Mouse (Mus musculus) hindbrain, postnatal 0 days (tissue): ENCODE measurements around the gene Rrp15. TPM values are rescaled to one million over a fixed set of nuclear protein-coding genes. Genes with fewer than 3 reads are reported as not detected.
A peak's percentile ranks its signal among the peaks of the same experiment; 100 is the strongest.

Experiments
- ATAC-seq: fragments of 200-750 bp; cut with Nextera tagmentation; 2 replicates; pipeline ENCODE4 v1.8.0; 2017; ENCODE audit warnings: mild to moderate bottlenecking, moderate TSS enrichment, moderate library complexity
- DNase-seq: peaks from one replicate; pipeline ENCODE4 v3.0.0-alpha.2; 2015; ENCODE audit warnings: low spot score
- H3K27ac ChIP-seq: fragments of 300-500 bp; sonication (generic); 2 replicates; pipeline ENCODE4 v1.5.1; 2014; ENCODE audit warnings: mild to moderate bottlenecking
- H3K27me3 ChIP-seq: fragments of 300-500 bp; sonication (generic); 2 replicates; pipeline ENCODE4 v1.6.1; 2014; ENCODE audit warnings: low read length, mixed read lengths; ENCODE audit not compliant: insufficient read depth
- H3K36me3 ChIP-seq: fragments of 300-500 bp; sonication (generic); 2 replicates; pipeline ENCODE4 v1.6.1; 2014; ENCODE audit warnings: low read length, mixed read lengths; ENCODE audit not compliant: insufficient read depth
- H3K4me1 ChIP-seq: fragments of 300-500 bp; sonication (generic); 2 replicates; pipeline ENCODE4 v1.6.1; 2014; ENCODE audit warnings: antibody characterized with exemption, low read length, mixed read lengths; ENCODE audit not compliant: insufficient read depth
- H3K4me2 ChIP-seq: fragments of 300-500 bp; sonication (generic); 2 replicates; pipeline ENCODE4 v1.6.1; 2014; ENCODE audit warnings: low read depth, mild to moderate bottlenecking, low read length, moderate library complexity, mixed read lengths
- H3K4me3 ChIP-seq: fragments of 300-500 bp; sonication (generic); 2 replicates; pipeline ENCODE4 v1.5.1; 2014; ENCODE audit warnings: low read length
- H3K9ac ChIP-seq: fragments of 300-500 bp; sonication (generic); replicated peaks from 2 replicates; pipeline ENCODE4 v1.6.1; 2014; ENCODE audit warnings: mild to moderate bottlenecking, low read length, moderate library complexity, mixed read lengths
- H3K9me3 ChIP-seq: fragments of 300-500 bp; sonication (generic); 2 replicates; pipeline ENCODE4 v1.6.1; 2016; ENCODE audit warnings: low read length, mixed read lengths
- CTCF ChIP-seq: IDR thresholded peaks from 2 replicates; pipeline ENCODE4 v1.5.1; 2016; ENCODE audit warnings: antibody characterized with exemption, control low read depth, low read depth
- whole genome bisulfite sequencing: fragments of 180-500 bp; shearing (Covaris S2); extraction: QIAGEN DNeasy Blood & Tissue Kit; methylation state at CpG from one replicate; pipeline ENCODE4 v1.1.7; 2014; 5-methylcytosine and 5-hydroxymethylcytosine counted together
- polyA plus RNA-seq: library from polyadenylated mRNA; unstranded; fragments of >200 nt; fragmentation: Nextera tagmentation; extraction: Ambion mirVana; gene quantifications from 2 replicates; pipeline ENCODE4 v1.2.1, GENCODE M21; 2015
- total RNA-seq: library from RNA; depleted of rRNA; stranded (reverse); fragments of >200 nt; gene quantifications from 2 replicates; pipeline ENCODE4 v1.2.3, GENCODE M21; 2014

Gene Rrp15
- total and polyA plus RNA-seq, 2 experiments from 2014 or later: 5.4 to 22.8 TPM

DNA sequence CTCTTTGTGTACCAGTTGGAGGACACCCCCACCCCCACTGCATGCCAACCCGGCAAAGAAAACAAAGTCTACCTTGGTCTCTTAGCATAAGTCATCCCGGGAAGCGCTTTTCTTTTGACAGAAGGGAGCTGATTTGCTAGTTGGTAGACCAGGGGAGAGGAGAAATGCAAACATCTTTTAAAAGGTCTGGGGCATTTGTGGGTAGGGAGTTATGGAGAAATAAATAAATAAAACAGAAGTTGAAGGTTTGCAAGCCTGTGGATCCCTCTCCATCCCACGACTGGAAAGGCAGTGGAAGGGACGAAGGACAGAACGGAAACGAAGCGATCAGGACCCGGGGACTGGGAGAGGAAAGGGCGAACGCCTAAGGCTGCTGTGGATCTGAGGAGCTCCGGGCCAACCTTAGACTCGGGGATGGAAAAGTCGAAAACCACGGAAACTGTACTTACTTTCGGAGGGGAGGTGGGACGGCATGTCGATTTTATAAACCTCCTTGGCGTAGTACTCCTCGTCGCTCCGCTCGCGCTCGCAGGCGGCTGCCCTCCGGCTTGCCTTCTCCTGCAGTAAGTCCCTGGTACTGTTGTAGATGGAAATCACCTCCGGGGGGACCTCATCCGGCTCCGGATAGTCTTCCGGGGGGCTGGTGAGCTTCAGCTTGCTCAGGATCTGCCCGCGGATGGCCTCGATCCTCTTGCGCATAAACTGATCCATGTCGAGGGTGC lies 45.0 kb downstream of the Rrp15 start:
- ATAC-seq (peak; percentile 8; the same call in 1 of the 2 replicates), DNase-seq (peak; percentile 46)
- under 1% methylated on average over 36 of the region's 36 CpGs for WGBS
- Histone ChIP-seq H3K4me2 (peak overlapping the region; percentile 97), H3K9me3 (no peaks in the 10 kb centered on the region), H3K27ac (peak overlapping the region; percentile 46; the same call in 1 of the 2 replicates), H3K27me3 (no peaks in the 10 kb centered on the region), H3K9ac (peak overlapping the region; percentile 58), H3K36me3 (no peaks in the 10 kb centered on the region), H3K4me3 (peak overlapping the region; percentile 55), H3K4me1 (no peaks in the 10 kb centered on the region)
- TF ChIP-seq CTCF: no peak

DNA sequence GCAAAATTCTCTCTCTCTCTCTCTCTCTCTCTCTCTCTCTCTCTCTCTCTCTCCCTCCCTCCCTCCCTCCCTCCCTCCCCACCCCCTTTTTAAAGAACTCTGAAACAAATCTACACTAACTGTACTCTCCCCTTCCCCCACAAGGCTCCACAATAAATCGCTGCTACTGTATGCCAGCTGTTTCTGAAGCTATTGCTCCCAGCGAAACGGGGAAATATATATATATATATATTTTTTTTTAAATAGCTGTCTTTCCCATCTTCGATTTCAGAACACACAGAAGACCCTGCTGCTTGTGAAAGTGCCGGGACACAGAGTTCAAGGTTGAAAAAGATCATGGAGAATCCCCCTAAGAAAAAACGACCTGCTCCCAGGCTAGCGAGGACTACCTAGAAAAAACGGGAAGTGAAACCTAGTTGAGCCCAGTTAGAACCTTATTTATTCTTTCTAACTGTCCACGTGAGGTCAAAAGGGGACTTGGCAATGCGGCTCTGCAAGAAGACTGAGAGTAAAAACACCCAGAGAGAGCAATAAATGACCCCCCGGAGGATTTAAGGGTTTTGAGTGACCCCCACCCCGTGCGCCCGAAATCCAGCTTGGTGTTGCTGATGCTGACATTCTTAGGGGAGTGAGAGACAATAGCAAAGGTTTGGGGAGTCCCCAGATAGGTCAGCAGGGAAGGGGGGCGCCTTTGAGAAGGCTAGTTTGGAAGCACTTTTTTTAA lies 45.7 kb downstream of the Rrp15 start:
- Histone ChIP-seq H3K4me2 (peak overlapping the region; percentile 97), H3K27ac (peak overlapping the region; percentile 46; the same call in 1 of the 2 replicates), H3K9me3 (no peaks in the 10 kb centered on the region), H3K36me3 (no peaks in the 10 kb centered on the region), H3K27me3 (no peaks in the 10 kb centered on the region), H3K4me3 (peak overlapping the region; percentile 55), H3K4me1 (no peaks in the 10 kb centered on the region), H3K9ac (peak overlapping the region; percentile 58)
- DNase-seq: peak; percentile 27
- no peak for TF ChIP-seq CTCF
- WGBS: under 1% methylated on average over 15 of the region's 15 CpGs
- no peak for ATAC-seq

DNA sequence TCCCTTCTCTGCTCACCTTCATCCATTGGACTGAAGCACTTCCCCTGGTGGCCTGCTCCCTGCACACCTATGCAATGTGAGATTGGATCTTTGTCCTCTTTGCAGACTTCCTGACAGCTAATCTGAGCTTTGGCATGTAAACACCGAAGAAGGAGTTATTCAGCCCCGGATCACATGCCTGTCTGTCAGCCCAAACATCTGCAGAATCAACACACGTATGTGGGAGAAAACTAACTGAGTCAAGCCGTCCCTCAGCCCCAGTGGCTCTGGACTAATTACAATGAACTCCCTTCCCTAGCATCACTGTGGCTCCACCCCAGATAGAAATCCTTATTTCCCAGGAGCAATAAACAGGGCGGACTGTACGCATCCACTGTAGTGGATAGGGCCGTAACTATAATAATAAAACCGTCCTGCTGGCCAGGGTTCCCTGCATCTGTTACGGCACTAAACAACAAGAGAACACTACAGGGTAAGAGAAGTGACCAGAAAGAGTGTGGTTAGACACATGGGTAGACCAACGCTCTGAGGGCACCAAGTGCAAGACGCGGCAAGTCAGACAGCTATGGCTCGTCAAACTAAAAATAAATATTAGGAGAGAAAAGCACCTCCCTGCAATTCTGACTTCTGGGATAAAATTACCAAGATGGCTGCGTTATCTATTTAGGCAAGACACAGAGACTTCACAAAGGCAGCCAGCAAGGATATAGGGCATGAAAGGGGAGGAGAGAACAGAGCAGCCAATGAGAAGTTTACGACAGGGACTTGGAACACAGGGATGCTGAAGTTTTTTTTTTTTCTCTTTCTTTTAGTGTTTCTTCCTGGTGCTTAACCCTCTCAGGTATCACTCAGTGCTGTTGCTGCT lies 46.5 kb downstream of the Rrp15 start:
- Histone ChIP-seq H3K4me2 (peak overlapping the region; percentile 97), H3K27ac (peak overlapping the region; percentile 74), H3K36me3 (no peaks in the 10 kb centered on the region), H3K9ac (peak overlapping the region; percentile 40), H3K27me3 (no peaks in the 10 kb centered on the region), H3K4me3 (peak overlapping the region; percentile 55), H3K4me1 (no peaks in the 10 kb centered on the region), H3K9me3 (no peaks in the 10 kb centered on the region)
- ATAC-seq: peak; percentile 53
- 13% methylated on average over 15 of the region's 15 CpGs for WGBS
- peak; percentile 66 for DNase-seq
- 0 out of 2 replicates have a peak, but pooled peaks have one; percentile 18 for TF ChIP-seq CTCF

- WGBS: 64% methylated on average over 8 of the region's 8 CpGs
- Histone ChIP-seq H3K9ac (no peak overlapping the region), H3K36me3 (no peaks in the 10 kb centered on the region), H3K27me3 (no peaks in the 10 kb centered on the region), H3K4me3 (no peak overlapping the region), H3K4me1 (no peaks in the 10 kb centered on the region), H3K4me2 (peak overlapping the region; percentile 34), H3K9me3 (no peaks in the 10 kb centered on the region), H3K27ac (no peak overlapping the region)
- DNase-seq (peak; percentile 23), ATAC-seq (no peak)
- no peak for TF ChIP-seq CTCF
These were observed 47.8 kb downstream of the Rrp15 start for GRCm38 (mm10) chr1:186701206-186701905.

DNA sequence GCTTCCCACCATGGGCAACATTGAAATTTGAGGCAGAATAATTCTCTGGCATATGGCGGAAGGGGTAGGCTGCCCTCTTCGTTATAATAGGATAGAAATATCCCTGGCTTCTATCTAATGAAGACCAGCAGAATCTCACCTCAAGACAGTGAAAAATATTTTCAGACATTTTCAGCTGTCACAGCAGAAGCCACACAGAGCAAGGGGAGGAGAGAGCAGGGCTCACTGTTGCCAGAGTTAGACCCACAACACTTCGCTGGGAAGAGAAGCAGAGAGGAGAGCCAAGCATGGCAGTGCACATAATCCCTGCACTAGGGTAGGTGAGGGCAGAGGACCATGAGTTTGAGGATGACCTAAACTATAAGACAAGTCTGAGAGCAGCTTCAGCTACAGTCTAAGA lies 48.7 kb downstream of the Rrp15 start:
- no peak for DNase-seq
- Histone ChIP-seq H3K9me3 (no peaks in the 10 kb centered on the region), H3K27me3 (no peaks in the 10 kb centered on the region), H3K36me3 (no peaks in the 10 kb centered on the region), H3K9ac (no peak overlapping the region), H3K4me1 (no peaks in the 10 kb centered on the region), H3K4me2 (0 out of 2 replicates have a peak overlapping the region, but pooled peaks have one; percentile 11), H3K4me3 (no peak overlapping the region), H3K27ac (no peak overlapping the region)
- TF ChIP-seq CTCF: no peak
- 78% methylated on average over 3 of the region's 3 CpGs for WGBS
- no peak for ATAC-seq
